Mouse (Mus musculus): Measurements from ENCODE around the gene Usp20.

- no peak for TF ChIP-seq GATA1 (IDR thresholded peaks at IDR 0.05; ENCODE audit: borderline replicate concordance, low read length)
- no peak for TF ChIP-seq FLI1 (IDR thresholded peaks at IDR 0.05; ENCODE audit: low read length)
These were observed 36.9 kb downstream of the Usp20 start for GRCm38 (mm10) chr2:31019011-31019410.
